Mouse (Mus musculus) induced T-regulatory cell, adult 2 months (primary cell): ENCODE results near the gene 6030468B19Rik.

Source experiments
- DNase-seq: peaks from one replicate; pipeline ENCODE4 v3.0.0-alpha.2; 2012; ENCODE audit warnings: low read depth

The 6030468B19Rik gene

DNA sequence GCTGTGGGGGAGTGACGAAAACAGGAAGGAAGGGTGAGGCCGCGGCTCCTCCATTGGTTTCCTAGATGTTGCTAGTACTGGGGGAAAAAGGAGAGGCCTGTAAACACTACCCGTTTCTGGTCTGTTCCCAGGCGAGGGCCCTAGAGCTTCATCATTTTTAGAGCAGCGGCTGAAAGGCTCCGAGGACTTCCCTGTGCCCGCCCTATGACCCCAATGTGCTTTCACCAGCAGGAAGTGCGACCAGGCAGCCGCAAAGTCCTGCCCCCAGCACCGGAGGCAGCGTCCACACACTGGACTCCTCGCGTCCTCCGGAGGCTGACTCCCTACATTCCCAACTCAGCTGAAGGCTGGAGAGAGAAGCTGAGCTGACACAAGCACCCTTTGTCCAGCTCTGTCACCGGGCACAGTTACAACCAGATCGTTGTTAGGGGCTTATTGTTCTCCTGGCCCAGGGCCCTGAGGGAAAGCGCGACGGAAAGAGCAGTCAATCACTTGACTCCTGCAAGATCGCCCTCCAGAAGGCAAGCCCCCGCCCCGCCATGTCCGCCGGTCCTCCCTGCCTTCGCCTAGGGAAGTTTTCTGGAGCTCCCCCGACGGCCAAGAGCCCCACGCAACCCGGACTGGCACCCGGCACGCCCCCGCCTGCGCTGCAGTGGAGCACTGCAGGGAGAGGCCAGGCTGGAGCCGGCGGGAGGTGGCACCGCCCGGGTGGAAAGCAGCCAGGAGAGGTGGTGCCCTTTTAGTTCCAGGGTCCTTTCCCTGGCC lies 17.8 kb upstream of the 6030468B19Rik start:
- peak; percentile 72 for DNase-seq

DNA sequence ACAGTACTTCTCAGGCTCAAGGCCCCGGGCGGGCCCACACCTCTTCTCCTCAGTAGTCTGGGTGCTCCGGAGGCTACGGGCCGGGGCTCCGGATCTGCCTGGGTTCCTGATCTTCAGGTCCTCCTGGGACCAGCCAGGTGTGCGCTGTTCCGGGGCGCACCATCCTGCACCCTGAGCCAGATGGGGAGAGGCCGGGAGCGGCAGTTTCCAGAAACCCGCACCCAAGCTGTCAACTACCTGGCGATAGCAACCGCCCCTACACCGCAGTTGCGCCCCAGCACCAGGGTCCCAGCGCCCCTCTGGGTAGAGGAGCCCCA lies 17.3 kb upstream of the 6030468B19Rik start:
- no peak for DNase-seq

DNA sequence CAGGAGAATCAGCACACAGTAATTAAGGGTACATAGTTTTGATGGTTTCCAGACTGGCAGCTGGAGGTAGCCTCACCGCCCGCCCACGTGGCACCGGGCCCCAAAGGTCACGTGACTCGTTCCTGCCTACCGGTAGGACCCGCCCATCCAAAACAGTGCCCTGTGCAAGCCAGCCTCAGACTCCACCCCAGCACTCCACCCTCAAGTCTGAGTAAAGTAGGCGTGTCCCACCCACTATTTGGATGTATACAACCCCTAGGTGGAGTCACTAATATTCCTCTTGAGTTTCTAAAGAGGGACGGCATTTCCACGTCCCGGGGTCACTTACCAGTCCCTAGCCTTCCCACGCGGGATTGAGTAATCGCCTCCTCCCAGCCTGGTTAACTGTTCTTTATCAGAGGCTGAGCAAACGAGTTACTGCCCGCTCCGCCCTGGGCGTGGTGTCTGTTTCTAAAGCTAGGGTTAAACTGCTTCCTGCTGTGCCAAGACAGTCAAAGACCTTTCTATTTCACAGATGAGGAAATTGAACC lies 16.8 kb upstream of the 6030468B19Rik start:
- DNase-seq = peak; percentile 98

- DNase-seq = no peak
Observed at GRCm38 (mm10) chr11:117781199-117781821, 16.1 kb upstream of the 6030468B19Rik start.

DNA sequence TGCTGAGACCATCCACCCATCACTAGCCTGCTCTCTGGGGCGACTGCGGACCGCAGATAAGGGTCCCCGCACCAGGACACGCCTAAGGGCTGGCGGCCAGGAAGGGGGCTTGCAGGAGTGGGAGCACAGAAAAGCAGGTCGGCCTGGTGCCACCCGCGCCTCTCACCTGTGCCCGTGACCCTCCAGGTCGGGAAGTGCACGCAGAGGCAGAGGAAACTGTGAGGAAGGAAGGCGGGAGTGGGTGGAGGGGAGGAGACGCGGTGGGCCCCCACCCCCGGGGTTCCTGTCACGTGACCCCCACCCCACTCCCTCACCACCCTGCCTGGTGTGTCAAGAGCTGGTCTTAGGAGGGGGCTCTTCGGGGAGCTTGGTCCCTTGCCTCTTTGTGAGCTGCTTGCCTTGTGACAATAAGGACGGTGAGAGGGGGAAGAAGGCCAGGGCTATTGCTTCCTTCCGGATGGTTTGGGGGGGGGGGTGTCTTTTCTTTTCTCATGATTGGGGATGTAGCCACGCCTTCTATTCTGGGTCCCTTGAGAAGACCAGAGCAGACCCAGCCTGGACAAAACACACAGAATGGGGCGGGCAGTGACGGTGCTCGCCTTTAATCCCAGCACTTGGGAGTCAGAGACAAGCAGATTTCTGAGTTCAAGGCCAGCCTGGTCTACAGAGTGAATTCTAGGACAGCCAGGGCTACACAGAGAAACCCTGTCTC lies 15.3 kb upstream of the 6030468B19Rik start, which contains the start of the genes Tmc8 and Tmc6:
TSS of gene Tmc8 (plus strand) at position 84 of the 712 bp plus-strand sequence.
TSS of gene Tmc6 (minus strand) at position 206 of the 712 bp plus-strand sequence.
- DNase-seq = peak; percentile 93

- no peak for DNase-seq
Observed at GRCm38 (mm10) chr11:117782705-117783034, 14.8 kb upstream of the 6030468B19Rik start.

GRCm38 (mm10) chr11:117783089-117783488 lies 14.4 kb upstream of the 6030468B19Rik start:
- DNase-seq = peak; percentile 83

DNA sequence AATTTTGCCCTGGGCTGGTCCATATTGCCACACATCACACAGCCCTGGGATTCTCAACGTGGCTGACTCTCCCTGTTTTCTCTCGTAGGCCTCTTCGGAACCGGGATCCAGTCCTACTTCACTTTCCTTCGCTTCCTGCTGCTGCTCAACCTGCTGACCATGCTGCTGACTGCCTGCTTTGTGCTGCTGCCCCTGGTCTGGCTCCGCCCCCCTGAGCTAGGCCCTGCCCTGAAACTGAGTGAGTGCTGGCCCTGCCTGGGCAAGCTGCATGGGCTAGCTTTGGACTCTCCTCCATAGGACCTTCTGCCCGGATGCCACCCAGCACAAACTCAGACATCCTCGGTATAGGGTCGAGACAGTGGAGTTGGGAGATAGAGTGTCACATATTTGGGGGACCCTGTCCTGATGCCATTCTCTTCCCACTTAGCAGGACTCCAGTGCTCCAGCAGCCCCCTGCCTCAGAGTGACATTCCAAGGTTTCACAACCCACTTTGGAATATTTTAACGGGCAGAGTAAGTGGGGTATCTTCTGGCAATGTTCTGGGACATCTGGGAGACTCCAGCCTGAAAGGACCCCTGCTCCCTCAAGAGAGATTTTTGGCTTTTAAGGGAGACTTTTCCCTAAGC lies 13.7 kb upstream of the 6030468B19Rik start:
- DNase-seq = peak; percentile 58

DNA sequence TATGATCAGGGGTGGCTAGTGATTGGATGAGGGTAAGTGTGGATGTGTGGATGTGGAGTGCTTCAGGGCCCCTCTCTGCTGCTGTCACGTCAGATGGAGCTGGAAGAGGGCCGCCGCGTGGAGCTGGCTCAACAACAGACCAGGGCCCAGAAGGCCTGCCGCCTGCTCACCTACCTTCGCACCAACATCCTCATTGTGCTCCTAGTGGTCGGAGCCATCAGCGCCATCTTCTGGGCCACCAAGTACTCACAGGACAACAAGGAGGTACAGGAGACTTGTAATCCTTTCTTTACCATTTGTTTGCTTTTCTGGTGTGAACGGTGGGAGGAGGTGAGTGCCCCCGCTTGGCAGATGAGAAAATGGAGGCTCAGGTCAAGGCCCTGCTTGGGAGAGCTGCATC lies 11.2 kb upstream of the 6030468B19Rik start:
- DNase-seq = peak; percentile 83

DNA sequence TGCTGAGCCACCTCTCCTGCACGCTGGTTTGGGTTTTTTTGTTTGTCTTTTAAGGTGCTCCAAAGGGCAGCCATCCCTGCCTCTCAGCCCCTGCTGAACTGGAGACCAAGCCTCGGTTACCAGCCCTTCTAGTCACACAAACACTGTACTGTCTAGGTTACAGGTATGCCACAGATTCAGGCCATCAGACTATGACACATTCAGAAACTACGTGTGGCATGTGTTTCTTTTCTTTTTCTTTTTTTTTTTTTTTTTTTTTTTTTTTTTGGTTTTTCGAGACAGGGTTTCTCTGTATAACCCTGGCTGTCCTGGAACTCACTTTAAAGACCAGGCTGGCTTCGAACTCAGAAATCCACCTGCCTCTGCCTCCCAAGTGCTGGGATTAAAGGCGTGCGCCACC lies 9.0 kb upstream of the 6030468B19Rik start:
- DNase-seq = peak; percentile 60

GRCm38 (mm10) chr11:117790286-117790685 lies 7.2 kb upstream of the 6030468B19Rik start:
- DNase-seq = peak; percentile 79

DNA sequence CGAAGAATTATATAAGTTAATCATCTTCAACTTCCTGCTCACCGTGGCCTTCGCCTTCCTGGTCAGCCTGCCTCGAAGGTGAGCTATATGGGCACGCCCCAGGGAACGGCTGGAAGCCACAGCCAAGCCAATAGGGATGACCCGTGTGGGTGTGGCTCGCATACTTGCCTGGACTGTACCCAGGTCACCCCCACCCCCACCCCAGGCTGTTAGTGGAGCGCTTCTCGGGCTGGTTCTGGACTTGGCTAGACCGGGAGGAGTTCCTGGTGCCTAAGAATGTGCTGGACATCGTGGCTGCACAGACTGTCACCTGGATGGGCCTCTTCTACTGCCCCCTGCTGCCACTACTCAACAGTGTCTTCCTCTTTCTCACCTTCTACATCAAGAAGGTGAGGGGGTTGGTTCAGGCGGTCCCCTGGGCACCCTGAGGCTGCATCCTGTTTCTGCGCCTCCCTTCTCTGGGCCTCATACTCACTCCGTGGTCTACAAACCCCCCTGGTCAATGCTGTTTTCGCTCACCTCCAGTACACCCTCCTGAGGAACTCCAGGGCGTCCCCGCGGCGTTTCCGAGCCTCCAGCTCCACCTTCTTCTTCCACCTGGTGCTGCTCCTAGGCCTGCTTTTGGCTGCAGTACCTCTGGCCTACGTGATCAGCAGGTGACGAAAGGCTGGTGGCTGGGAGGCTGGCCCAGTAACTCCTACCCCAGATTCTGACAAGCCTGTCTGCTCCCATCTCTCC lies 6.6 kb upstream of the 6030468B19Rik start:
- DNase-seq = no peak

DNA sequence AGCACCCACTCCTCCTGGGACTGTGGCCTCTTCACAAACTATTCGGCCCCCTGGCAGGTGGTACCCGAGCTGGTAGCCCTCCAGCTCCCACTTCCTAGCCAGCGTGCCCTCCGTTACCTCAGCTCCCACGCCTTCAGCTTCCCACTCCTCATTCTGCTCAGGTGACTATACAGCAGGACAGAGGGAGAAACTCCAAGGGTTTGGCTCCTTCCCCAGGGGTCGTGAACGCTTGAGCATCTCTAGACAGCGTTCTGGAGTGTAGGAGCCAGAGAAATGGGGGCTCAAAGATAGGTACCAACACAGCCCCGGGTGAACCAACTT lies 6.1 kb upstream of the 6030468B19Rik start:
- no peak for DNase-seq

DNA sequence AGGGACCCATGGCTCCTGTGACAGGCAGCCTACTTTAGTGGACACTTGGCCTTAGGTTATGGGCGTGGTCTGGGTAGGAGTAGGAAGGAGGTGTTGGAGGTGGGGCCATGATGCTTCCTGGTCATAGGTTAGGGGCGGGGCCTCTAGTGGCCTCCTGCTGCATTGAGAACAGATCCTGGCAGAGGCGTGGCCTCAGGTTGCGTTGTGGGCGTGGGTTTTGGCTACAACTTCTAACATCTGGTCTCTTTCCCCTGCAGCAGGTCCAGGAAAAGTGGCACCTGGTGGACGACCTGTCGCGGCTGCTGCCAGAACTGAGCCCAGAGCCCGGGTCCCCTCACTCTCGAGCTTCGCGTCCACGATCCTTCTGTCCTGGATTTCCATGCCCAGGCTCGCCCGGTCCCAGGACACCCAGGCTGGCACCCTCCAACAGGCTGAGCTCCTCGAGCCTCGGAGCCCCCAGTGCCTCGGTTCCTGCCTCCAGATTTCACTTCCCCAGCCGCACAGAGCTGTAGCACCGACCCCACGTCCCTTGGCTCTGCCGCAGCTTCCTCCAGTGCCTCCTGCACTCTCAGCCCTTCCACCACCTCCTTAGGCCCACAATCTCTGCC lies 5.1 kb upstream of the 6030468B19Rik start:
- DNase-seq = peak; percentile 72

DNA sequence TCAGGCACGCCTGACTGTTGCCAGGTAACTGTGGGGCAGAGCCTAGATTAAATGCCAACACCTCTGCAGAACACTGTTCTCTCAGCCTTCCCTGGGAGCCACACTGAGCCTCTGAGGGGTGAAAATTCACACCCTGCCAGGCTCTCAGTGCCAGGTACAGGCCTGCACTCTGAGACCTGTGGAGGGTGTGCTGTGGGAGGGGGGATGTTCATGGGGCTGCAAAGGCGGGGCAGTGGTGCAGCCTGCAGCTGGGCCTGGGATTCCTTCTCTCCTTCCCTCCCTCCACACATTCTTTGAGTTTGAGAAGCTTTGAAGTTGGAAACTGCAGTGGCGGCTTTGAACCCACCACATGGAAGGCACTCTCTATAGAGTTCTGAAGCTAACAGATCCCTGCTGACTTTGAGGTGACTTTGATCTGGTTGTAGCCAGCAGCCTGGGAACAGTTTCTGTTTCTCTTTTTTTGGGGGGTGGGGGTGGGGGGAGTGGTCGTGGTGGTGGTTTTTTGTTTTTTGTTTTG lies 3.4 kb upstream of the 6030468B19Rik start:
- no peak for DNase-seq

DNA sequence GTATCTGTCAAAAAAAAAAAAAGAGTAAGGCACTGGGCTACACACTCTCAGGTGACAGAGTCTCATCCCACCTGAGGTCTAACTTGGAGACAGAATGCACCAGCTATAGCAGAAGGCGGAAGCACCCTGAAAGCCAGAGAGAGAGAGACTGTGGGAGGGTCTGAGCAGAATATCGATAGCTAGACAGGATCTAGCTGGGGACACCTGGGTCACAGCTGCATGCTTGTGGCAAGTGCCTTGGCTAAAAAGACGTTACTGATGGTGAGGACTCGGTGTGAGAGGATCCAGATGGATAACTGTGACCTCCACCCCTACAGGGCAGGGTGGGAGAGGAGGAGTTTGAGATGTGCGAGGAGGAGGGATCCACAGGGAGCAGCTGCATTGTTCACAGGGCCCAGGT lies 506 bp upstream of the 6030468B19Rik start:
- no peak for DNase-seq

GRCm38 (mm10) chr11:117798160-117798541 lies 691 bp downstream of the 6030468B19Rik start:
- no peak for DNase-seq

DNA sequence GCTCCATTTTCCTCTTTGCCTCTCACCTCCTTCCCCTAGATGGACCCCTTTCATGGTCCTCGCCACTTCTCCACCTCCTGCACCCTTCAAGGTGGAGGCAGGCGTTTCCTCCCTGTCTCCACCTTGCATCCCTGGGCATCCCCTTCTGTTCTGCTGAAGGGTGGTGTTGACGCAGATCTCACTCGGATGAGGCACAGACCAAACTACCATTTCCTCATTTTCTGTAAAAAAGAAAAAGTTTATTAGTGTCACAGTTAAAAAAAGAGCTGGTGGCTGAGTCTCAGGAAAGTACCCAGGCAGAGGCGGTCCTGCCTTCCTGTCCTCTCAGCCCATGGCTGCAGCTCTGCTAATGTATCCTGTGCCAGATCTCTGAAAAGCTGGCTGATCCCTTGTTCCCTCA lies 1.7 kb downstream of the 6030468B19Rik start:
- peak; percentile 53 for DNase-seq

DNA sequence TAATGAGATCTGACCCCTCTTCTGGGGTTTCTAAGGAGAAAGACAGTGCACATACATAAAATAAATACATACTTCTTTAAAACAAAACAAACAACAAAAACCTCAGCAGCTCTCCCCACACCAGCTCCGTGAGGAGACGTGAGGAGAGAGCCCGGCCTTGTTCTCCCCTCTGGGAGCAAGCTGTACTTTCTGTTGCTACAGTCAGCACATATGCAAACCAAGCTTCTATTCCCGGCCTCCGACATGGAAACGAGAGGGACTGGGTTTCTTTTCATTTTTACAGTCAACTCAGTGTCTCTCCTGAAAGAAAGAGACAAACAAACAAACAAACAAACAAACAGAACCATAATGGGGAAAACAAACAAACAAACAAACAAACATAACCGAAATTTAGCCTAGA lies 2.6 kb downstream of the 6030468B19Rik start:
- DNase-seq = no peak

DNA sequence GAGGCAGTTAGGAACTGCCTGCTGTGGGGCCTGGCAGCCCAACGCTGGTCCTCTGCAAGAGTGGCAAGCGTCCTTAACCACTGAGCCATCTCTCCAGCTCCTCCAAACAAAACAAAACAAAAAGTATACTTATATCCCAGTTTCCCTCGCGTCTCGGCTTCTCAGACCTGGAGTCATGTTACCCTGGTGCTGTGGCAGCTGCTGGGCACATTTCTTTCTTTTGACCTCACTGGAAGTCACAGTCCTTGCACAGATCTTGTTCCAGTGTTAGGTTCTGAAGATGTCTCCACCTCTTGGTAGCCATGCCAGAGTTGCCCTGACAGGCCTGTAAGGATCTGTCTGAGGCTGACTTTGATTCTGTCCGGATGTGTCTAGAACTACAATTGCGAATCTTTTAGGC lies 4.2 kb downstream of the 6030468B19Rik start:
- no peak for DNase-seq

DNA sequence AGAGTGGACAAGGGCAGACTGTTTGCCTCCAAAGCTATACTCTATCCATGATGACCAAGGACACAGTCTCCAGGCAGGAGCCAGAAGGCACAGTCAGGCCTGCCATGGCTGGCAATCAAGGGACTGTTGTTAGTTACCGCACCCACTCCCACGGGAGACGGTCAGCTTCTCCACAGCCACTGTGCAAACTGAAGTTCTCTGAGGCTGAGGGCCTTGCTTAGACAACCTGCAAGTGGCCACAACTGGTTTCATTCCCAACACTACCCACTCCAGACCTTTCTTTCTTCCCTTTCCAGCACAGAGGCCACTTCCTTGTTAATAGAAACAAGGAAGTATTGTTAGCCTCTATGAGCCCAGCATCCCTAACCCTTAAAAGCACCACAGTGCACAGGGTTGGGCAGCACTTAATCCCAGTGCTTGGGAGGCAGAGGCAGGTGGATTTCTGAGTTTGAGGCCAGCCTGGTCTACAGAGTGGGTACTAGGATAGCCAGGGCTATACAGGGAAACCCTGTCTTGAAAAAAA lies 5.8 kb downstream of the 6030468B19Rik start:
- no peak for DNase-seq
